Mouse (Mus musculus) monocyte, adult 2 months (primary cell): ENCODE data around the gene Tmppe.
A peak's percentile ranks its signal among the peaks of the same experiment; 100 is the strongest.
"Not testable (repeated sequence)": the region's sequence is repeated elsewhere in the genome, so short reads cannot be mapped to it uniquely, and the experiment has no call there.

ENCODE experiments used
- DNase-seq, 2 experiments: peaks; one replicate each; pipeline ENCODE4 v3.0.0; 2022; ENCODE audit warnings: low spot score in 2 of 2, low read depth in 1 of 2

Tmppe gene

DNA sequence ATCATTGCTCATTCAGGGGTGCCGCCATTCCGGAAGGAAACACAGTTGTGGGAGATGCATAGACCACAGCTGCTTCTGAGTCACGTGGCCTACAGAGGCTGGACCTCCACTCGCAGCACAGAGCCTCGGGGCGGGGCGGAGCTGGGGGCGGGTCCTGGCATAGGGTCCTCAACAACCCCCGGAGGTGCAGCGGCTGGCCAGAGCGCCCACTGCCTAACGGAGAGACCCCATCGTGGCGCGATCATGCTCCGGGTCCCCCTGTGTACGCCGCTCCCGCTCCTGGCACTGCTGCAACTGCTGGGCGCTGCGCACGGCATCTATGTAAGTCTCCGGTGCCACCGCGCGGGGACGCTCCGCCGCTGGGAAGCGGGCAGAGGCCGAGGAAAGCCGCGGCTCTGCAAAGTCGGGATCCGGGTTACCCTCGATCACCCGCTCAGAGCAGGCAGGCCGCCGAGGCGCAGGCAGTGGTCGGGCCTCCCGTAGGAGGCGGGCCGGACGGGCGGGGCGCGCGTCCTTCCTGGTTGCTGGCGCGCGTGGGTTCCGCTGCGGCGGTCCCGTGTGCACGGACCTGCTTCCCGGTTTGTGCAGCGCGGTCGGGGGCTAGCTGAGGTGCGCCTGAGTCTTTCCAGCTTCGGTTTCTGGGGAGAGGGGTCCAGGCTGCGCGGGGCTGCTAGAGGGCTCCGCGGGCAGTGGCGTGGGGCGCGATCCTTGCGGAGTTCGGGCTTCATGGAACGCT, at the start of gene Tmppe, which contains the start of gene Glb1:
Gene Tmppe, plus strand, starts transcription at position 157 of the 736 bp plus-strand sequence.
Gene Glb1, plus strand, starts transcription at position 128 of the 736 bp plus-strand sequence.
- DNase-seq, result peak; percentile 32 to 62

DNA sequence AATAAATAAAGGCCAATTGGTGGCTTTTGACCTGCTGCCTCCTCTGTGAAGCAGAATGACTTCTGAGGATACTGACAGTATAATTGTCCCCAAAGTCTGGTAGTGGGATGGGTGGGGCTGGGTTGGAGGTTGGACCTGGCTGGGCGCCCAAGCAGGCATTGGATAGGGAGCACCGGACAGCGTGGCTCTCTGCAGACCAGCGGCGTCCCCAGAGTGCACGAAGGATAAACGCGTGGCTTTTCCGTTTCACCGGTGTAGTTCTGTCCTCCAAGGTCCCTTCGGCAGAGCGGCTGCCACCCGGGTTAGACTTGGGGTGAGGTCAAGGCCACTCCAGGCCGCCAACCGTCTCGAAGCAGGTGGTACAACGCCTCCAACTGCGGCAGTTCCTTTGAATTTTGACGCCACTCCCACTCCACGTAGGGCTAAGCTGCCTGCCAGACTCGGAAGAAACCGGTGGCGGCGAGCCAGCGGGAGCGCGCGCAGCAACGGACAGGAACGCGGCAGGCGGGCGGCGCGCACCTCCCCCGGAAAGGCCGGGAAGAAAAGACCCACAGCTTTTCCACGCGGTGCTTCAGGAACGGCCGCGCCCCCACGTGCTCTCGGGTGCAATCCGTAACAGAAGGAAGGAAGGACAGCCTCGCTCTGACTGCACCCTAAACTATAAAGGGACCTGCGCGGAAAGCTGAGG, 33.0 kb upstream of the Tmppe start:
- DNase-seq, result peak in 1 of 2 experiments; percentile 29

DNA sequence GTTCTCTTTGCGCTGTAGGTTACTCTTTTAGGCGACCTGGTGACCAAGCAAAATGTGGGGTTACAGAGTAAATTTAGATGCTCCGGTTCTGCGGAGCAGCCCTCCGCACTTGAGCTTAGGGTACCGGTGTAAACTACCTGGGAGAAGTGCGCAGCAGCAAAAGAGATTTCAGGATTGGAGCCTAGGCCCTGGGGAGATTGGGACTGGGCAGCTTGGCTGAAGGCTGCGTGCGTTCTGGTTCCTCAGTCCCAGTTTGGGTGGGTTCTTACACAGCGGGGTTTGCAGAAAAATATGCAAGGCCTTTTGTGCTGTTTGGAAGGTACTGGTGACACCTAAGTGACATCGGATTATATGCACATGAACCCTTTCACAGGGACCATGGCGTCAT, 32.4 kb upstream of the Tmppe start:
- DNase-seq, result no peak

DNA sequence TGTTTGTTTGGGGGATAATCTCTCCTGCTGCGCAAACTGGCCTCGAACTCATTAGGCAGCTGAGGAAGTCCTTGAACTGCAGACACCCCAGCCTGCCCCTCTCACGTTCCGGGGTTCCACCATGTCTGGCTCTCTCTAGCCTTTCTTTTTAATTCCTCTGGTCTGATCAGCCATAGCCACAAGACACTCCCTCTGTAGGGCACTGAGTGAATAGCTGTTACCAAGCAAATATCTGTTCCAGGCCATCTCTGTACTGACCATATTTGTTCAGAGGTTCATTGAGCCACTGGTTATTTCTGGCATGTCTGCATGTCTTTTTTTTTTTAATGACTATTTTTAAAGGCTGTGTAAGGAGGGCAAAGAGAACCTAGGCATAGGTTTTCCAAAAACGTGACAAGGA, 31.5 kb upstream of the Tmppe start:
- DNase-seq, result not testable (repeated sequence)

DNA sequence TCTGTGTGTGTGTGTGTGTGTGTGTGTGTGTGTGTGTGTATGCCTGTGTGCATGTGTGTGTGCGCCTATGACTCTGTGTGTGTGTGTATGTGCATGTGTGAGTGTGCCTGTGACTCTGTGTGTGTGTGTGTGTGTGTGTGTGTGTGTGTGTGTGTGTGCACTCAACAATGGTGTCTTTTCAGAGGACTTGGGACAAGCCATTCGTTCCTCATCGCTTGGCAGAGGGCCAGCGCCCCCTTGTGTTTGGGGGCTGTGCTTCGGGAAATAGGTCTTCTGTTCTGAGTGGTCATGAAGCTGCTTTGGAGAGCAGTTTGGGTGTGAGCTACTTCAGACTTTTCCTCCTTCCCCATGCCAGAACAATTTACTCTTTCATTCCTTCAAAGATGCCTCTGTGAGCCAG, 29.2 kb upstream of the Tmppe start:
- DNase-seq, result not testable (repeated sequence)

DNA sequence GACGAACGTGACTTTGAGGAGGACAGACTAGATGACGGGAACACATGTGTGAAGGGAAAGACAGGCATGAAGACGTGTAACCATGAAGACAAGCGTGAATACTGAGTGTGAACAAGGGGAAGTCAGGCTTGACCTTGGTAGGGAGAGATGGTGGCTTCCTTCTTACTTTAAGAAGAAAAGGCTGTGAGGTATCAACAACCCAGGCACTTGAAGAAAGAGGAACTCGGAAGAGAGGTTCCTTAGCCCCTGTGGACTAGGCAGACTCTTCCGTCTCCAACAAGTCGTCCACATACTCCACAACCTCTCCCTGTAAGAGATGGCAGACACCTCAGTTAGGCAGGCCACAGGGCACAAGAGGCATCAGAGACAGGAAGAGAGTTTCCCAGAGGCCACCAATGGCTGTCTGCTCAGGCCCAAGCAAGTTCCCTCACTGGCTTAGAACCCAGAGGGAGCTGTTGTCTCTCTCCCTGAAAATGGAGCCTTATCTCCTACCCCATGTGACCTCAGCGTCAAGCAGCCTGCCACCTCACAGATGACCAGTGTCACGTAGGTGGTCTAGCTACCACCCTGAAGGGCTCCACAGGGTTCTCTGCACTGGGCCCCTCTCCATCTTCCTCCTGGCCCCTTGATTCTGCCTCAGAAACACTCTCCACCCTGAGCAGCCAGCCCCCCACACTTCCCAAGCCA, 25.5 kb upstream of the Tmppe start:
- no peak for DNase-seq

DNA sequence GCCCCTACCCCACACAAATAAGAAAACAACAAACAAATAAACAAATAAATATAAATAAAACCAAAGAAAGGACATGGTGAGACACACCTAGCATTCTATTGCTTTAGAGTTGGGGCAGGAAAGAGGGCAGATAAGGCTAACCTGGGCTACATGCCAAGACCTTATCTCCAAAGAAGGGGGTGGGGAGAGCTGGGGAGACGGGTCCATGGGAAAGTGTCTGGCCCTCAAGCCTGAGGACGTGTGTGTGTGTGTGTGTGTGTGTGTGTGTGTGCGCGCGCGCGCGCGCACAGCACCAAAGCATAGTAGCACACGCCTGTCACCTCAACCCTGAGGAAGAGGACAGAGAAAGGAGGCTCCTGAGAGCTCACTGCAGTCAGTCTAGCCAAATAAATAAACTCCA, 23.7 kb upstream of the Tmppe start:
- DNase-seq, result no peak

DNA sequence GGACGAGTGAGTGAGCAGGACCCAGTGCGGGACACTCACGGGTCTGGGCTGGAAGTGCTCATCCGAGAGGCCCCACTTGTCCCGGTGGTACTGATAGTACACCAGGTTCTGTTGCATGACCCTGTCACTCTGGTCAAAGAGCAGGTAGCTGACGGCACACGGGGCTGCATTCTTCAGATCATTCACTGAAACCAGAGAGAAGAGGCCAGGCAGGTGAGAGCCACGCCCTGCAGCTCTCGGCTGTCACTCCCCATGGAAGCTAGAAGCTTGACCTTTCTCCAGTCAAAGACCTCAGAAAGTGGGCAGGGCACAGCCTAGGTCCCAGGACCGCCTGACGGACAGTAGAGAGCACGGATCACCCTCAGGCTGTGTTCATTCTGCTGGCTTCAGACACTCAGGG, 21.0 kb upstream of the Tmppe start:
- no peak for DNase-seq

DNA sequence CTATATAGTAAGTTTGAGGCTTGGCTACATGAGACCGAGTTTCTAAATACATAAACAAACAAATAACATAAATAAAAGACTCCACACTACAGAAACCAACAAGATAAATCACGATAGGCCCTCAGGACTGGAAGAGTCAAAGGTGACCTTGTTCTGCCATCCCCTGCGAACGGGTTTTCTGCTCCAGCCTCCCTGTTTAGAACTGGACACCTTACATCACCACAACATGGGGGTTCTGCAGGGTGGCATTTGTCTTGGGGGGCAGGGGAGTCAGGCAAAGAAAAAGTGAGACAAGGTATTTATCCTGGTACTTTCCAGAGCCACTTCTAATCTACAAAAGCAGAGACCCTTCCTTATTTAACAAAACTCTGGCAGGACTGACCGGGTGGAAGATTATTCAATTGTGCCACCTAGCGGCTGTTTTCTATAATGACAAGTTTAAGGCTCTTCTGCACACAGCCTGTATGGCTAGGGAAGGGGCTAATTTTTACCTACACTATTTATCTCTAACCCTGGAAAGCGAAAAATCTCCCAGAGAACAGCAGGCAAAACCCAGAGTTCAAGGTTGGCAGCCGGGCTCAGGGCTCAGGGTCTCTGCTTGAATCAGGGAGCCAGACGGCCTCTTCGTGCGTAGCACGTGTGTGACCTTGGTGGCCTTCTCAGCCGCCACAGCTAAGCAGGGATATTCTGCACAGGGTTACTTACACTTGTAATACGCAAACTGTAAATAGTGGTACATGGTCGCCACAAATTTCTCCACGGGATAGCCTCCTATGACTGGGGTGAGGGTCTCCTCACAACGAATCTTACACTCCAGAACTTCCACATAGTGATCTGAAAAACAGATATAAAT, 19.8 kb upstream of the Tmppe start:
- DNase-seq, result no peak

DNA sequence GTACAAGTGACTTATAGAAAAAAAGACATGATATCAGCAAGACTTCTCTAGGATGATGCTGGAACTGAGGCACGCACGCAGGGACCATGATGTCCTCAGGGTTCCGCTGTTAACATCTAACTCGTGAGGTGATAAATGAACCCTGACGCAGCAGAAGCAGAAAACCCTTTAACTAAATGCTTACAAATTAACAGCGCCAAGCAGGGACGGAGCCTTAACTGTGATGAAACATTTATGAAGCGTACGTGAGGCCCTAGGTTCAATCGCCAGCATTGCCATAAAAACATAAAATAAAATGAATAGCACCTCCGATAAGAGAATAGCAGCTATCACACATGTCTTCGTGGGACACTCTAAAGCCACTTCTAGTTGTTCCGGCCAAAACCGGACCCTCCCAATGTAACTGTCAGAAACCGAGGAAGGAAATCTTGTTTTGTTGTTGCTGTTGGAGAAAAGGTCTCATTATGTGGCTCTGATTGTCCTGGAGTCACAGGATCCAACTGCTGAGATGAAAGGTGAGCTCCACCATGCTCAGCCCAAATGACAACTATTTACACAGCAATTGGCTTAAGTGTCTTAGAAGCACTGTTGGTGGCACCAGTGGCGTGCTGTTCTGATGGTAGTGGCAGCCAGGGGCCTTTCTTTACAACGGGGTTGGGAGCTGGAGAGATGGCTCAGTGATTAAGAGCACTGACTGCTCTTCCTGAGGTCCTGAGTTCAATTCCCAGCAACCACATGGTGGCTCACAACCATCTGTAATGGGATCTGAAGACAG, 17.8 kb upstream of the Tmppe start:
- DNase-seq, result no peak

DNA sequence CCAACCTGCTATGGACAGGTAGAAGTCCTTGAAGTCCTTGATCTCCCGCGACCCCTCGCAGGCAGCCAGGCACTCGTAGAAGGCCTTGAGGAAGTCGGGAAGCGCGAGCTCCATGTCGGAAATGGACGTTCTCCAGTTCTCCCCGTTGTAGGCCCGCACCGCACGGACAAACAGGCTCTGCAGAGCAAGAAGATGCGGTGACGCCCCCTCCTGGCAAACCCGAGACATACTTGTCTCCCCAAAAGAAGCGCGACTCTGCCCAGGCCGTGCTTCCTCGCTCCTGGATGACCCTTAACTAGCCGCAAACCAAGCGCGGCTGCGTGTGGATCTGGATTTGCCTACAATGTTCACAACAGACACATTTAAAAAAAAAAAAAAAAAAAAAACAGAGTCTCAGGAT, 16.2 kb upstream of the Tmppe start:
- no peak for DNase-seq

DNA sequence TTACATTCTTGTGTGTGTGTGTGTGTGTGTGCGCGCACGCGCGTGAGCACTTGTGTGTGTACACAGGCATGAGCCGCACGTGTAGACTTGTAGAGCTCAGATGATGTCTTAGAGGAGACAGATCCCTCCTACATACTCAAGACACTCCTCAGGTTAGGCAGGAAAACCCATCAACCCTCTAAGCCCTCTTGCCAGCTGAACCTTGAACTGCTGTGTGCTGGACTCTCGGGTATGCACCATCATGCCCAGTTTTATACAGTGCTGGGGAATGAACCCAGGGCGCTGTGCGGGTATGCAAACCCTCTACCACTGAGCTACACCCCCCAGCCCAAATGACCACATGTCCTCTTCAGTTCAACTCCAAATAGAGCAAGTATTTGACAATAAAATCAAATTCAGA, 15.7 kb upstream of the Tmppe start:
- no peak for DNase-seq

DNA sequence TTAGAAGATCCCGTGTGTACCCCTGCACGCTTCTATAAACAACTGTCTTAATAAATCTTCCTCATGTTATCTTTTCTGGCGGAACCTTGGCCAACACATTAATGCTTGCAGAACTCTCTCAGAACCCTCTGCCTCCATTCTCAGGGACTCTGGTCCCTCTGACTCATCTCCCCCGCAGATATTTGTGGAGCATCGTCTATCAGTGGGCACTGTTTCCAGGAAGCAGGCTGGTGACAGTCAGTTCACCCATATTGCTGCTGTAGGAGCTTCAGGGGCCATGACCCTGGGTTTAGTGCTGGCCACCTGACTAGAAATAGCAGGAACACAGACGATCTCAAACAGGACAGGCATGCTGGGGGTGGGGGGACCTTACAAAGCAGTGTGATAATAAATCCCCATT, 13.8 kb upstream of the Tmppe start:
- no peak for DNase-seq

DNA sequence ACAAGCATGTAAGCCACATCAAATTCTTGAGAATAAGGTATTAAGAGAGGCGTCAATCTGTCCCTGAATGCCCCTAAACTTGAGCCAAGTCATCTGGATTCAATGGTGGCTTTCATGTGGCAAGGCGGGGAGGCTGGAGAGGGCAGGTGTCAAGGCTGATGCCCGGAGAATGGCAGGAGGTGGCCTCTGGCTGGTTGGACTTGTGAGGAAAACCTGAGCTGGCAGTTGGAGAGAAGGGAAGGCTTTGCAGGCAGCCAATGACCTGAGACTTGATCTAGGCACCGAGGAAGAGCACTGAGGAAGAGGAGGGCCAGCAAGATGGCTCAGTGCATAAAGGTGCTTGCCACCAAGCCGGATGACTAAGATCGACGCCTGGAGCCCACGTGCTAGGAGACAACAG, 12.6 kb upstream of the Tmppe start:
- DNase-seq, result no peak

DNA sequence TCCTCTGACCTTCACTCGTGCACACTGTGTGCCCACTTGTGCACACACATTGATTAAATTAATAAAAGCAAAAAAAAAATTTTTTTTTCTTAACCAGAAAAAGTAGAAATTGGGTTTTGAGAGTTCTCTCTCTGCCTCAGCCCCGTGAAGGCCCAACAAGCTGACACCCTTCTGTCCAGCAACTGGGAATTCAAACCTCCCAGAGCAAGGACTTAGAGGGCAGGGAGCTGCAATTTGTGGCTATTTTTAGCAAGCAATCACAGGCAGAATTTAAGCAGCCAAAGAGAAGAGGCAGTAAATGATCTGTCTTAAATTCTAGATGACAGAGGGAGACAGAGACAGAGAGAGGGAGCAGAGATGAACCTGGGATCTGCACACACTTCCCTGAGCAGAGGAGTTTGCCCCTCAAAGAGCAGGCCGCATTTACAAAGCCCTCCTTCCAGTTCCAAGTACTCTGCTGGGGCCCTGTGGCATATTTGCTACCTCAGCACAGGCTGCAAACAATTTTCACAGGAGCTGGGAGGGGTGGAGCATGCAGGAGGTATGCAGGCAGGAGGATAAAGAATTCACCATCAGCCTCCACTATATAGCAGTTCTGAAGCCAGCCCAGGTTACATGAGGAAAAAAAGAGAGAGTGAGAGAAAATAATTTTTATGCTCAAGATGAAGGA, 12.1 kb upstream of the Tmppe start:
- no peak for DNase-seq

DNA sequence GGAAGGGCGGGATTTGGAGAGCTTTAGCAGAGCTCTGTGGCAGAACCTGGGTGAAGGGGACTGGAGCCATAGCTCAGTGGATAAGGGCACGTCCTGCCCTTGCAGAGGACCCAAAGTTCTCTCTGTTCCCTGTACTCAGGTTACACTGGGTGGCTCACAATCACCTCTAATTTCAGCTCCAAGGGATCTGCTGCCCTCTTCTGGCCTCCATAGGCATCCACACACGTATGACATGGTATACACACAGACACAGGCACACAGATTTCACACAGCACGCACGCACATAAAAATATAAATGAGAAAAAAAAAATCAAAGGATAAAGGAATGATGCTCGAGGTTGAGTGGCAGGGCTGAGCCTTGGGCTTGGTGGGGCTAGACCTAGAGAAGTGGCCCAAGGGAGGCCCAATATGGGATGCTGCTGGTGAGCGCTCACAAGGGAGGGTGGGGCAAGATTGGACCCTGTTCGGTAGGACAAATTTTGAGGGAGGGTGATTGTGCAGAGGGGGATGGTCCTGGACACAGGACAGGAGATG, 11.5 kb upstream of the Tmppe start:
- no peak for DNase-seq

DNA sequence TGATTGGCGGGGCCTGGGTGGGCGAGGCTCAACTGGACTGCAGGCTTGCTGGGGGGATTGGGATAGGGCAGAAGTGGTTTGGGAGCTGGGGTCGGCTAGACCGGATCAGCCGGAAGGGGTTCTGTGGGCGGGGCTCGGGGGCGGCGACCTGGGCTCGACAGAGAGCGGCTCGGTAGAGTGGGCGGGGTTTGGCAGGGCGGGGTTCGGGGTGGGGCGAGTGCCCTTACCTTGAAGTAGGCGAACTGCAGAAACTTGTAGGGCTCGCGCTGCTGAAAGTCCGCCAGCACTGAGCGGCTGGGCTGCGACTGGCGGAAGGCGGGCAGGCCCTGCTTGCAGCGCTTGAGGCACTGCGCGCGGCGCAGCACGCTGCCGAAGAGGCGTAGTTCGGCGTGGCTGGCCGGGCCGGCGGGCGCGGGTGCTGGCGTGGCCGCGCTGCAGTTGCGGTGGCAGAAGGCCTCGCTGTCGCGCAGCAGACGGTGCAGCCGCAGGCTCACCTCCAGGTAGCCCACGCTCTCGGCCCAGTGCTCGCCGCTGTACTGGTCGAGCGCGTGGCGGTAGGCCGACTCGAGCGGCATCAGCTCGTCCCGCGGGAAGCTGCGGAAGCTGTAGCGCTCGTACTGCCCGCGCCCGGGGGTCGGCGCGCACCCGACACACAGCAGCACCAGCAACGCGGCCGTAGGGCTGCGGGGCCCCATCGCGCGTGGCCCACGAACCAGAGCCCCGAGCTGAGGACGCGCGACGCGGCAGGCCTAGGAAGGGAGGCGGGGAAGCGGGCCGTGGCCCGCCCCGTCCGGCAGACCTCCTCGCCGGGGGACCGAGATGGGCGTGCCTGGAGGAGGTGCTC, 10.8 kb upstream of the Tmppe start, which contains the start of gene Crtap:
Gene Crtap, minus strand, starts transcription at position 771 of the 844 bp plus-strand sequence.
- no peak for DNase-seq

DNA sequence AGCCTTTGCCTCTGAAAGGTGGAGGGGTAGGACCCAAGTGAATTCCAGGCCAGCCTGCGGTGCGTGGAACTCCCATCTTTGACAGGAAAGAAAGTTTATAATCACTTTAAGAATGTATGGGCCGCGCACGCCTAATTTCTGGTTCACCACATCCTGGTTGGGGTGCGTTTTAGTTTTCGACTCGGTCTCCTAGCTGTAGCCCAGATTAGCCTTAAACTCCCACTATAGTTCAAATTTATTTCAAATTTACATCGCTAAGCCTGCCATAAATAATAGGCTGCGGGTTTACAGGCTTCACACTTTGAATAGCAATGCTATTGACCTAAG, 10.2 kb upstream of the Tmppe start:
- no peak for DNase-seq

DNA sequence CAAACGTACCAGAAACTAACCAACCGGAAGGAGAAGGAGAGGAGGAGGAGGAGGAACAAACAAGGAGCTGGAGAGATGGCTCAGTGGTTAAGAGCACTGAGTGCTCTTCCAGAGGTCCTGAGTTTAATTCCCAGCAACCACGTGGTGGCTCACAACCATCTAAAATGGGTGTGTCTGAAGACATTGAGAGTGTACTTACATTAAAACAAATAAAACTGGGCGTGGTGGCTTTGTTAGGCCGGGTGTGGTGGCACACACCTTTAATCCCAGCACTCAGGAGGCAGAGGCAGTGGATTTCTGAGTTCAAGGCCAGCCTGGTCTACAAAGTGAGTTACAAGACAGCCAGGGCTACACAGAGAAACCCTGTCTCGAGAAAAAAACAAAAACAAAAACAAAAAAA, 6.8 kb upstream of the Tmppe start:
- not testable (repeated sequence) for DNase-seq
